Mouse (Mus musculus): ENCODE measurements around the gene Carf. TPM values are rescaled to one million over a fixed set of nuclear protein-coding genes. Genes with fewer than 3 reads are reported as not detected.

Carf gene
- polyA plus RNA-seq, 1 experiment from 2014 or later = 1.6 TPM

- Histone ChIP-seq H3K27me3 (replicated peaks; ENCODE audit: control insufficient read depth, insufficient read depth, low read length) (no peaks in the 10 kb centered on the region), H3K4me3 (ENCODE audit: low read depth, low read length) (no peak overlapping the region), H3K4me2 (replicated peaks; ENCODE audit: low read depth) (no peak overlapping the region), H3K4me1 (replicated peaks; ENCODE audit: control insufficient read depth, insufficient read depth, low read length) (no peaks in the 10 kb centered on the region), H3K27ac (ENCODE audit: low read depth, low read length) (no peak overlapping the region), H3K36me3 (ENCODE audit: control insufficient read depth, insufficient read depth) (peaks cover 3% of the 10 kb centered on the region; the same call in 1 of the 2 replicates), H3K9ac (ENCODE audit: low read depth, low read length) (no peak overlapping the region), H3K9me3 (ENCODE audit: control insufficient read depth) (no peaks in the 10 kb centered on the region)
- 59% methylated on average over 9 of the region's 9 CpGs for WGBS
- ATAC-seq = no peak
- TF ChIP-seq CTCF (IDR thresholded peaks at IDR 0.05; ENCODE audit: low read depth) = no peak
Observed at GRCm38 (mm10) chr1:60137346-60137745, 39.3 kb downstream of the Carf start.

GRCm38 (mm10) chr1:60152700-60153099 is 54.7 kb downstream of the Carf start:
- H3K36me3 ChIP-seq (ENCODE audit: control insufficient read depth, insufficient read depth) = peaks cover 10% of the 10 kb centered on the region
- no peaks in the 10 kb centered on the region for H3K9me3 ChIP-seq (ENCODE audit: control insufficient read depth)
- no peak overlapping the region for H3K4me2 ChIP-seq (replicated peaks; ENCODE audit: low read depth)
- 66% methylated on average over 5 of the region's 5 CpGs for WGBS
- H3K27me3 ChIP-seq (replicated peaks; ENCODE audit: control insufficient read depth, insufficient read depth, low read length) = no peaks in the 10 kb centered on the region
- no peak overlapping the region for H3K9ac ChIP-seq (ENCODE audit: low read depth, low read length)
- no peak overlapping the region for H3K27ac ChIP-seq (ENCODE audit: low read depth, low read length)
- peak; percentile 60 for TF ChIP-seq CTCF (IDR thresholded peaks at IDR 0.05; ENCODE audit: low read depth)
- H3K4me1 ChIP-seq (replicated peaks; ENCODE audit: control insufficient read depth, insufficient read depth, low read length) = no peaks in the 10 kb centered on the region
- H3K4me3 ChIP-seq (ENCODE audit: low read depth, low read length) = no peak overlapping the region
- ATAC-seq = no peak

GRCm38 (mm10) chr1:60156651-60157050 is 58.6 kb downstream of the Carf start:
- Histone ChIP-seq H3K9ac (ENCODE audit: low read depth, low read length) (no peak overlapping the region), H3K27me3 (replicated peaks; ENCODE audit: control insufficient read depth, insufficient read depth, low read length) (no peaks in the 10 kb centered on the region), H3K36me3 (ENCODE audit: control insufficient read depth, insufficient read depth) (0 out of 2 replicates have a peak, but pooled peaks cover 3% of the 10 kb centered on the region), H3K4me2 (replicated peaks; ENCODE audit: low read depth) (no peak overlapping the region), H3K9me3 (ENCODE audit: control insufficient read depth) (no peaks in the 10 kb centered on the region), H3K4me3 (ENCODE audit: low read depth, low read length) (no peak overlapping the region), H3K27ac (ENCODE audit: low read depth, low read length) (no peak overlapping the region), H3K4me1 (replicated peaks; ENCODE audit: control insufficient read depth, insufficient read depth, low read length) (no peaks in the 10 kb centered on the region)
- no peak for TF ChIP-seq CTCF (IDR thresholded peaks at IDR 0.05; ENCODE audit: low read depth)
- no peak for ATAC-seq
- 89% methylated on average over 7 of the region's 7 CpGs for WGBS

GRCm38 (mm10) chr1:60158411-60158810 is 60.4 kb downstream of the Carf start:
- no peak for ATAC-seq
- Histone ChIP-seq H3K4me2 (replicated peaks; ENCODE audit: low read depth) (no peak overlapping the region), H3K27me3 (replicated peaks; ENCODE audit: control insufficient read depth, insufficient read depth, low read length) (no peaks in the 10 kb centered on the region), H3K4me3 (ENCODE audit: low read depth, low read length) (no peak overlapping the region), H3K9me3 (ENCODE audit: control insufficient read depth) (no peaks in the 10 kb centered on the region), H3K9ac (ENCODE audit: low read depth, low read length) (no peak overlapping the region), H3K4me1 (replicated peaks; ENCODE audit: control insufficient read depth, insufficient read depth, low read length) (no peaks in the 10 kb centered on the region), H3K36me3 (ENCODE audit: control insufficient read depth, insufficient read depth) (no peaks in the 10 kb centered on the region), H3K27ac (ENCODE audit: low read depth, low read length) (no peak overlapping the region)
- TF ChIP-seq CTCF (IDR thresholded peaks at IDR 0.05; ENCODE audit: low read depth) = peak; percentile 75
- 59% methylated on average over 3 of the region's 3 CpGs for WGBS

- Histone ChIP-seq H3K9me3 (ENCODE audit: control insufficient read depth) (no peaks in the 10 kb centered on the region), H3K9ac (ENCODE audit: low read depth, low read length) (no peak overlapping the region), H3K27ac (ENCODE audit: low read depth, low read length) (no peak overlapping the region), H3K4me1 (replicated peaks; ENCODE audit: control insufficient read depth, insufficient read depth, low read length) (no peaks in the 10 kb centered on the region), H3K36me3 (ENCODE audit: control insufficient read depth, insufficient read depth) (no peaks in the 10 kb centered on the region), H3K4me2 (replicated peaks; ENCODE audit: low read depth) (no peak overlapping the region), H3K27me3 (replicated peaks; ENCODE audit: control insufficient read depth, insufficient read depth, low read length) (no peaks in the 10 kb centered on the region), H3K4me3 (ENCODE audit: low read depth, low read length) (no peak overlapping the region)
- ATAC-seq = no peak
- TF ChIP-seq CTCF (IDR thresholded peaks at IDR 0.05; ENCODE audit: low read depth) = no peak
- WGBS = 89% methylated on average over 3 of the region's 3 CpGs
Observed at GRCm38 (mm10) chr1:60163676-60164075, 65.6 kb downstream of the Carf start.

- H3K4me3 ChIP-seq (ENCODE audit: low read depth, low read length) = no peak overlapping the region
- no peak for ATAC-seq
- H3K27ac ChIP-seq (ENCODE audit: low read depth, low read length) = no peak overlapping the region
- H3K36me3 ChIP-seq (ENCODE audit: control insufficient read depth, insufficient read depth) = no peaks in the 10 kb centered on the region
- WGBS = 70% methylated on average over 2 of the region's 2 CpGs
- H3K9ac ChIP-seq (ENCODE audit: low read depth, low read length) = no peak overlapping the region
- no peak for TF ChIP-seq CTCF (IDR thresholded peaks at IDR 0.05; ENCODE audit: low read depth)
- no peaks in the 10 kb centered on the region for H3K4me1 ChIP-seq (replicated peaks; ENCODE audit: control insufficient read depth, insufficient read depth, low read length)
- H3K9me3 ChIP-seq (ENCODE audit: control insufficient read depth) = no peaks in the 10 kb centered on the region
- no peaks in the 10 kb centered on the region for H3K27me3 ChIP-seq (replicated peaks; ENCODE audit: control insufficient read depth, insufficient read depth, low read length)
- no peak overlapping the region for H3K4me2 ChIP-seq (replicated peaks; ENCODE audit: low read depth)
Observed at GRCm38 (mm10) chr1:60169626-60170025, 71.6 kb downstream of the Carf start.

GRCm38 (mm10) chr1:60170251-60170650 is 72.2 kb downstream of the Carf start:
- no peak for TF ChIP-seq CTCF (IDR thresholded peaks at IDR 0.05; ENCODE audit: low read depth)
- H3K27ac ChIP-seq (ENCODE audit: low read depth, low read length) = no peak overlapping the region
- no peaks in the 10 kb centered on the region for H3K36me3 ChIP-seq (ENCODE audit: control insufficient read depth, insufficient read depth)
- no peaks in the 10 kb centered on the region for H3K27me3 ChIP-seq (replicated peaks; ENCODE audit: control insufficient read depth, insufficient read depth, low read length)
- no peak overlapping the region for H3K9ac ChIP-seq (ENCODE audit: low read depth, low read length)
- no peak for ATAC-seq
- H3K4me3 ChIP-seq (ENCODE audit: low read depth, low read length) = no peak overlapping the region
- no peak overlapping the region for H3K4me2 ChIP-seq (replicated peaks; ENCODE audit: low read depth)
- no peaks in the 10 kb centered on the region for H3K4me1 ChIP-seq (replicated peaks; ENCODE audit: control insufficient read depth, insufficient read depth, low read length)
- no peaks in the 10 kb centered on the region for H3K9me3 ChIP-seq (ENCODE audit: control insufficient read depth)
- 75% methylated on average over 2 of the region's 2 CpGs for WGBS
